Mouse (Mus musculus): ENCODE data around the gene Ccdc181. TPM values are rescaled to one million over a fixed set of nuclear protein-coding genes. Genes with fewer than 3 reads are reported as not detected.

Gene Ccdc181
- polyA plus RNA-seq, 1 experiment from 2014 or later, result 26.9 TPM

Other genes starting within 250 kb of the Ccdc181 start
- not detected in 2 replicates for gene Sele, start 227.4 kb upstream of the Ccdc181 start, polyA plus RNA-seq (2015; fragmentation: Nextera tagmentation; extraction: Ambion mirVana)
- 0.22 and 0.34 TPM in 2 replicates for gene Sell, start 213.6 kb upstream of the Ccdc181 start, polyA plus RNA-seq (2015; fragmentation: Nextera tagmentation; extraction: Ambion mirVana)
- gene Selp, start 160.3 kb upstream of the Ccdc181 start, polyA plus RNA-seq (2015; fragmentation: Nextera tagmentation; extraction: Ambion mirVana), result not detected in 2 replicates
- gene F5, start 123.7 kb upstream of the Ccdc181 start, polyA plus RNA-seq (2015; fragmentation: Nextera tagmentation; extraction: Ambion mirVana), result 0.10 and 0.19 TPM in 2 replicates
- gene Slc19a2, start 26.5 kb upstream of the Ccdc181 start, polyA plus RNA-seq (2015; fragmentation: Nextera tagmentation; extraction: Ambion mirVana), result 8.4 and 9.4 TPM in 2 replicates
- 32.5 and 32.9 TPM in 2 replicates for gene Nme7, start 28.5 kb downstream of the Ccdc181 start, polyA plus RNA-seq (2015; fragmentation: Nextera tagmentation; extraction: Ambion mirVana)
- 30.3 and 31.9 TPM in 2 replicates for gene Blzf1, start 31.9 kb downstream of the Ccdc181 start, polyA plus RNA-seq (2015; fragmentation: Nextera tagmentation; extraction: Ambion mirVana)
- 310 and 325 TPM in 2 replicates for gene Atp1b1, start 182.8 kb downstream of the Ccdc181 start, polyA plus RNA-seq (2015; fragmentation: Nextera tagmentation; extraction: Ambion mirVana)

All from hindbrain, embryonic 15.5 days (tissue).